Mouse (Mus musculus): ENCODE measurements around the gene Cux2. TPM values are rescaled to one million over a fixed set of nuclear protein-coding genes. Genes with fewer than 3 reads are reported as not detected.

Gene Cux2
- polyA plus RNA-seq (2015; fragmentation: Nextera tagmentation; extraction: Ambion mirVana), result 0.30 and 0.50 TPM in 2 replicates

DNA sequence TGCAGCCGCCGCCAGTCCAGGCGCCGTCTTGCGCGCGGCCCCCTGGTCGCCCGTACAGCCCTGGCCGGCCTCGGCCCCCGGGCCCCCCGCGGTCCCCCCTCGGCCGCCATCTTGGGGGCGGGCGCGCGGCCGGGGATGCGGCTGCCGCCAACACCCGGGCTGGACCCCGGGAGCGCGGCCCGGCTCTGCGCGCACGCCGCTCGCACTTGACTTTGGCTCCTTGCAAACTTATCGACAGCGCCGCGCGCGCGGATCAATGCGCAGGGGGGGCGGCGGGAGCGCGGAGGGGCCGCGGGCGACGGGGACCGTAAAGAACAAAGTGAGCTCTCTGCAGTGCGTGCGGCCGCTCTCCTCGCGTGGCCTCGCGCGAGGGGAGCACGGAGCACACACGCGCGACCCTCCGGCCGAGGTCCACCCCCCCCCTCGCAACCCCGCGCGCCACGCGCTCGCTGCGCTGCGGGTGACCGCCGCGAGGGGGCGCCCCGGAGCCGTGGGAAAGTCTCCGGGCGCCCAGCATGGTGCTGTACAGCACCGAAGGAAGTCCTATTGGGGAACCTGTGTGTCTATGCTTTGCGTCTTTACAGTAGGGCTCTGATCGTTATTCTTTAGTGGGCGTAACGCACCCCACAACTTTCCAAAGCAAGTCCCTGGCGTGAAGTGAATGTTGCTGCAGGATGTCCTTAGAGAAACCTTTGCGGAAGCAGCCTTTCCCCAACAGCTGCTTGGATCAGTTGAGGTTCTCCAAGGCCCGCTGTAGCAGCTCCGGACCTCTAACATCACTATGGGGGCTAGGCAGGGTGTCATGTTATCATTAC, at the start of gene Cux2:
Cux2 (minus strand) TSS at position 86 of the 815 bp plus-strand sequence.

DNA sequence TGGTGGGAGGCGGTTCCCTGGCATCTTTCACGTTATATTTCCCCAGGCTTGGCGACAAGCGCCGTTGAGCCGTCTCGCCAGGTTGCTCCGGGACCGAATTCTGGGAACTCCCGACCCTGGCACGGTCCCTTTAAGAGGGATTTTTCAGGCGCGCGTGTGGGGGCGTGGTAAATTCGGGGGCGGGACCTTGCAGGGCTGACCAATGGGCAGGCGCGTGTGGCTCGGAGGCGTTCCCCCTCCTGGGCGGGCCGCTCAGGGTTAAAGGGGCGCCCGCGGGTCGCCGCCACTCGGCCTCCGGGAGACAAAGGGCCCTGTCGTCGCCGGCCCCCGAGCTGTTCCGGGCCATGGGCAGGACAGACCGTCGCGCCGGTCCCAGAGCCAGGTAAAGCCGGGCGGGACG, 201.2 kb downstream of the Cux2 start, which contains the start of gene Pheta1:
Pheta1 (plus strand) TSS at position 242 of the 400 bp plus-strand sequence.

DNA sequence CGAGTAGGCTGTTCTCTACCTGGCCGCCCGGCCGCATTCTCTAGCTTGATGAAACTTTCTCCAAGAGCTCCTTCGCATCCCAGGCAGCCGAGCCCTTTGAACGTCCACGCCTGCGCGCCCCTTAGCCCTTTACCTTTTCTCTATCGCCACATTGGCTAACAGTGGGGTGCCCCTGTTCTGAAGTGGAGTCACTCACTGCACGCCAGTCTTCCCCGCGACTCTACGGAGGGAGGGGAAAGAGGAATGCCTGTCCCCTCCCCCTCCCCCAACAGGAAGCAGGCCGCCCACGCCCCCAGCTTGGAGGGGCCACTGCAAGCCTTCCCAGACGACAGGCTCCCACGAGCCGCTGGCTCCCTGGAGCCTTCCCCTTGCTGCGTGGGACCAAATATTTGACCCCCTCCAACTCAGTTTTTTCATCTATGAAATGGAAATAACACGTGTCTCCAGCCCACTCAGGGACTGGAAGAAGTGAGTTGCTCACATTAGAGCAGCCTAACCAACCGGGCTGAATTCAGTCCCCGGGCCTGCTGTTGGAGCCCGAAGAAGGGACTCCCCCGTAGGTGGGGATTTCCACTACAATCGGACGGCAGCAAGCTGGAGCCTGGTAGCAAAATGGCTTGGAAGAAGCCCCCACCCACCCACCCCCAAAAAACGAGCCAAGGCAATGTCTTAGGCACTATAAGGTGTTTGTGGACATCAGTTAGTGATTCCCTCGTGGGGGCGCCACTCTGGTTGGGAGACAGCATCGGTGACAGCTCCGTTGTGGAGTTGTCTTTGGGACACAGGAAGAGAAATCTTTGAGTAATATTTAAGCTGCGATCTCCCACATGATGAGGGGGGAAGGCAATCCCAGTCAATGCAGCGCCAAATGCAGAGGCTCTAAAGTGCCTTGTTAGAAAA, 212.2 kb downstream of the Cux2 start, which contains the start of gene Sh2b3:
Sh2b3 (minus strand) TSS at position 206 of the 900 bp plus-strand sequence.

Small RNA genes within 50 kb of the gene (microRNA-seq; reads per million reads assigned to microRNA genes)
- gene Mir7031, result not detected

Other genes with a start within 250 kb of the Cux2 start
- 7.8 and 9.4 TPM in 2 replicates for gene Sh2b3, start 212.5 kb downstream of the Cux2 start, polyA plus RNA-seq (2015; fragmentation: Nextera tagmentation; extraction: Ambion mirVana)
- 9.9 and 10.9 TPM in 2 replicates for gene Pheta1, start 201.1 kb downstream of the Cux2 start, polyA plus RNA-seq (2015; fragmentation: Nextera tagmentation; extraction: Ambion mirVana)
- gene Myl2, start 50.8 kb upstream of the Cux2 start, polyA plus RNA-seq (2015; fragmentation: Nextera tagmentation; extraction: Ambion mirVana), result 0.53 and 0.83 TPM in 2 replicates
- 0.13 TPM in 1 of 2 replicates, not detected in the other for gene Ccdc63, start 90.7 kb upstream of the Cux2 start, polyA plus RNA-seq (2015; fragmentation: Nextera tagmentation; extraction: Ambion mirVana)
- 116 and 129 TPM in 2 replicates for gene Ppp1cc, start 108.2 kb upstream of the Cux2 start, polyA plus RNA-seq (2015; fragmentation: Nextera tagmentation; extraction: Ambion mirVana)
- 2.2 and 3.1 TPM in 2 replicates for gene Hvcn1, start 156.7 kb upstream of the Cux2 start, polyA plus RNA-seq (2015; fragmentation: Nextera tagmentation; extraction: Ambion mirVana)
- gene Tctn1, start 214.4 kb upstream of the Cux2 start, polyA plus RNA-seq (2015; fragmentation: Nextera tagmentation; extraction: Ambion mirVana), result 3.7 and 4.0 TPM in 2 replicates
- 7.2 and 7.7 TPM in 2 replicates for gene Pptc7, start 234.3 kb upstream of the Cux2 start, polyA plus RNA-seq (2015; fragmentation: Nextera tagmentation; extraction: Ambion mirVana)

Data from urinary bladder, postnatal 0 days (tissue).